Mouse (Mus musculus): ENCODE measurements at regions not wholly inside any gene's neighbourhood (a gene's known extent, or its start where the extent isn't known, plus 50 kb on each side); places are given as distances from the start of the nearest gene placed in this dataset.

DNA sequence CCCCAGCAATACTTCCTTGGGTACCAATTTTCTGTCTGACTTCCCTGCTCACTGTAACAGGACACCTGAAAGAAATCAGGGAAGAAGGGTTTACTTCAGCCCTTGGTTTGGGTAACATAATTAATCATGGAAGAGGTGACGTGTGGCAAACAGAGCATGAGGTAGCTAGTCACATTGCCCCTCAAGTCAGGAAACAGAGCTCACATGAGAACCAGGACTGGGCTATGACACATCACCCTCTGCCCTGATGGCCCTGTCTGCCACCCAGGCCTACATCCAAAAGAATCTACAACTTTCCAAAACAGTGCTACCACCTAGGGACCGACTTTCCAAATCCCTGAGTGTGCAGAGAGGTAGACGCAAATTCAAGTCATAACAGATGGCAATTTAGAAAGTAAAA lies 98.4 kb upstream of the 4930412O13Rik start:
- DNase-seq (ENCODE audit: low spot score in 2 of 2): no peak

GRCm38 (mm10) chr2:9791970-9792369 lies 89.1 kb upstream of the 4930412O13Rik start:
- DNase-seq (ENCODE audit: low spot score in 2 of 2): no peak

DNA sequence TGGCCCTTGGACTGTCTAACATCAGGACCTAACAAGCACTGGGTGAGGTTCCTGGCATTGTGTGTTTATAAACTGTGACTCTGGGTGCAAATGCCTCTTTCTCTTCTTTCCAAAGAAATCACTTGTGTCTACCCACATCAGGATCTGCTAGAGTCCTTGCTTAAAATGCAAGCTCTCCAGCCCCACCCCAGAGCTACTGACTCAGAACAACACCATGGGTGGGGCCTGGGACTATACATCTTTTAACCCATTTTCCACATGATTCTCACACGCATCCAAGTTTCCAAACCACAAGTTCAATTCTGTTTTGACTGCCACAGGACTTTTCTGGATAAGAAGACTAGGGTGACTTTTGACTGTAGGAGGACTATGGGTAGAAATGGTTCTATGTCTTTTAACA lies 88.7 kb upstream of the 4930412O13Rik start:
- no peak for DNase-seq (ENCODE audit: low spot score in 2 of 2)

- DNase-seq (ENCODE audit: low spot score in 2 of 2): no peak
Observed at GRCm38 (mm10) chr2:9795401-9795800, 85.7 kb upstream of the 4930412O13Rik start.

GRCm38 (mm10) chr2:9801484-9801883 lies 79.6 kb upstream of the 4930412O13Rik start:
- DNase-seq (ENCODE audit: low spot score in 2 of 2): no peak

DNA sequence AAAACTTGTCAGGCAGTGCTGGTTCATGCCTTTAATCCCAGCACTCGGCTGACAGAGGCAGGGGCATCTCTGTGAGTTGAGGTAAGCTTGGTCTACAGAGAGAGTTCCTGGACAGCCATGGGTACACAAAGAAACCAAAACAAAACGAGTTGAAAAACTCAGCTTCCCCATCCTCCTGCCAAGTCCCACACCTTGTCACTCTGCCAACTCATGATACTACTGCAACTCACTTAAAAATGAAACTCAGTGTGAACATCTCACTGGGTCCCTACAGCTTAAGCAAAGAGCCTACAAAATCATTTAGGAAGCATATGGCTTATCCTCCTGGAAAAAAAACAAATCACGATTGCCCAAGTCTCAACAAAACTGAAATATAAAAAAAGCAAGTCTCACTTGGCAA lies 76.7 kb upstream of the 4930412O13Rik start:
- DNase-seq (ENCODE audit: low spot score in 2 of 2): no peak

DNA sequence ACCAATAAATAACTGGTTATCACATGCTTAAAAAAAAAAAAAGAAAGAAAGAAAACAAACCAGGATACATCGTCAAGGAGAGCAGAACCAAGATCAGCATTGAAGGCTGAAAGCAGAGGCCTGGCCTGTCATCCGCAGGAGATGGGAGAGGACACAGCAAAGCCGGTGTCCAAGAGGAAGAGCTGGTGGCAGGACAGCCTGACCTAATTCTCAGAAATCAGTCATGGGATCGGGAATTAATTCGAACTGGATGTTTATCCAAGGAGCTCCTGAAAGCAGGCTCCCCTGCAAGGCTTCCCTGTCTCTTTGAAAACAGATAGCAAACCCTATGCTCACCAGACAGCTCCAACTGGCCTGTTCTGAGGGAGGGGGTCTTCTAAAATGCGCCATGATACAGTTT lies 75.5 kb upstream of the 4930412O13Rik start:
- no peak for DNase-seq (ENCODE audit: low spot score in 2 of 2)
